Mouse (Mus musculus) gastrocnemius, postnatal 25 days (tissue): ENCODE data around the gene Chmp6. TPM values are rescaled to one million over a fixed set of nuclear protein-coding genes. Genes with fewer than 3 reads are reported as not detected.

Source experiments
- DNase-seq: peaks from one replicate; pipeline ENCODE4 v3.0.0; 2022
- long read RNA-seq, 2 experiments: library from polyadenylated mRNA; stranded (forward); transcript quantifications; one replicate each; pipeline ENCODE4 v2.0.0; 2021
- total RNA-seq, 2 experiments: library from RNA; stranded (reverse); gene quantifications; 1 replicate in 1 of 2; 2 replicates in 1 of 2; pipeline ENCODE4 v1.2.3; 2021

The Chmp6 gene
- total RNA-seq: 10 to 100 TPM; 25.6 to 28.2 TPM
- long read RNA-seq, experiment 1, transcript Chmp6-201 (8 exons, 1,557 nt): major isoform, 56 of 61 reads
- long read RNA-seq, experiment 1, partial matches to known transcripts: 0 of 61 reads
- long read RNA-seq, experiment 1, other reads (novel, unspliced or antisense): 5 of 61 reads
- long read RNA-seq, experiment 2, transcript Chmp6-201 (8 exons, 1,557 nt): major isoform, 66 of 80 reads
- long read RNA-seq, experiment 2, partial matches to known transcripts: 3 of 80 reads
- long read RNA-seq, experiment 2, other reads (novel, unspliced or antisense): 10 of 80 reads

- DNase-seq: peak; percentile 86
These were observed at the start of gene Chmp6 for GRCm38 (mm10) chr11:119913291-119913934. Chmp6 (plus strand) TSS chr11:119913441.

- no peak for DNase-seq
These were observed 46.4 kb upstream of the Chmp6 start for GRCm38 (mm10) chr11:119866837-119867236.

GRCm38 (mm10) chr11:119868138-119868537, 45.1 kb upstream of the Chmp6 start:
- DNase-seq: no peak

- no peak for DNase-seq
These were observed 44.7 kb upstream of the Chmp6 start for GRCm38 (mm10) chr11:119868556-119868955.

- no peak for DNase-seq
These were observed 42.1 kb upstream of the Chmp6 start for GRCm38 (mm10) chr11:119871141-119871540.

- no peak for DNase-seq
These were observed 39.6 kb upstream of the Chmp6 start for GRCm38 (mm10) chr11:119873643-119874042.

- no peak for DNase-seq
These were observed 38.4 kb upstream of the Chmp6 start for GRCm38 (mm10) chr11:119874841-119875240.

- no peak for DNase-seq
These were observed 37.6 kb upstream of the Chmp6 start for GRCm38 (mm10) chr11:119875685-119876084.

GRCm38 (mm10) chr11:119877124-119877523, 36.1 kb upstream of the Chmp6 start:
- DNase-seq: no peak

GRCm38 (mm10) chr11:119879573-119879972, 33.7 kb upstream of the Chmp6 start:
- no peak for DNase-seq

GRCm38 (mm10) chr11:119883646-119884045, 29.6 kb upstream of the Chmp6 start:
- DNase-seq: no peak

GRCm38 (mm10) chr11:119889966-119890365, 23.3 kb upstream of the Chmp6 start:
- DNase-seq: no peak

- DNase-seq: no peak
These were observed 21.5 kb upstream of the Chmp6 start for GRCm38 (mm10) chr11:119891601-119892215.

GRCm38 (mm10) chr11:119893667-119894236, 19.5 kb upstream of the Chmp6 start:
- no peak for DNase-seq

- DNase-seq: no peak
These were observed 18.6 kb upstream of the Chmp6 start for GRCm38 (mm10) chr11:119894634-119895033.

- DNase-seq: no peak
These were observed 16.2 kb upstream of the Chmp6 start for GRCm38 (mm10) chr11:119897041-119897440.

GRCm38 (mm10) chr11:119898976-119899375, 14.3 kb upstream of the Chmp6 start:
- DNase-seq: peak; percentile 50

- DNase-seq: no peak
These were observed 12.1 kb upstream of the Chmp6 start for GRCm38 (mm10) chr11:119901174-119901573.

- DNase-seq: no peak
These were observed 10.3 kb upstream of the Chmp6 start for GRCm38 (mm10) chr11:119902891-119903290.

GRCm38 (mm10) chr11:119904621-119905286, 8.5 kb upstream of the Chmp6 start:
- DNase-seq: no peak

GRCm38 (mm10) chr11:119905794-119906193, 7.4 kb upstream of the Chmp6 start:
- no peak for DNase-seq

GRCm38 (mm10) chr11:119907006-119907650, 6.1 kb upstream of the Chmp6 start:
- no peak for DNase-seq
